Mouse (Mus musculus): ENCODE measurements around the gene Rapgef4. TPM values are rescaled to one million over a fixed set of nuclear protein-coding genes. Genes with fewer than 3 reads are reported as not detected.

Rapgef4 gene
- polyA plus RNA-seq, 1 experiment from 2014 or later = 3.1 TPM

DNA sequence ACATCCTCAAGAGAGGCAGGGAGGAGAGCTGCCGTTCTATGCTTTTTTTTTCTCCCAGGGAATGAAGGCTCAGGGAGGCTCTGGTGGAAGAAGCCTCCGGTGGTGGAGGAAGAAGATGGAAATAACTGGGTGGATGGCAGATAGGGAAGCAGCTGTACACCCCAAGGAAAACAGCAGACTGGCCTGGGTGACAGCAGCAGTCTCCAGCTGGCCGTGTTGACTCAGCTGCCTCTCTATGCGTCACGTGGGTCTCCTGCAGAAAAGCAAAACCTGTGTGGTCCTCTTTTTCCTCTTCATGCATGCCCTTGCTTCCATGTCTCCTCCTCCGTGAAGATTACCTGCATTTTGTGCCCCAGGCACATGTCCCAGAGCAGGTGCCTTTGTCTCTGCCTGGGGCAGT, 7.5 kb downstream of the Rapgef4 start:
- Histone ChIP-seq H3K4me2 (no peak overlapping the region), H3K9me3 (no peaks in the 10 kb centered on the region), H3K27ac (no peak overlapping the region), H3K9ac (no peak overlapping the region), H3K36me3 (replicated peaks) (no peaks in the 10 kb centered on the region), H3K4me1 (no peaks in the 10 kb centered on the region), H3K4me3 (replicated peaks) (no peak overlapping the region), H3K27me3 (peaks cover 4% of the 10 kb centered on the region; the same call in 1 of the 2 replicates)
- WGBS = 72% methylated on average over 6 of the region's 6 CpGs
- no peak for ATAC-seq (ENCODE audit: low FRiP score)

DNA sequence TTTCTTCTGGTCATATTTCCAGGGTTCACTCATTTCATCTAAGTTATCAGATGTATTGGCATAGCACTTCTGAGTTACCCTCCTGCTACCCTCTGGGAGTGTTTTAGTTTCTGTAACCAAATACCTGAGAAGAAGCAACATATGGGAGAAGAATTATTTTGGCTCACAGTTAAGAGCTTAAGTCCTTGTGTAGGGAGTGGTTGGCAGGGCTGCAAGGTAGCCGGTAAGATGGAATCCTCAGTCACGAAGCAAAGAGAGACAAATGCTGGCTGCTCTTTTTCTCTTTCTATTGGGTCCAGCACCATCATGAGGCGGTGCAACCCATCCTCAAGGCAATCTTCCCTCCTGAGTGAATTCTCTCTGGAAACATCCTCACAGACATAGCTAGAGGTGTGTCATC, 11.1 kb downstream of the Rapgef4 start:
- no peaks in the 10 kb centered on the region for H3K27me3 ChIP-seq
- H3K9ac ChIP-seq = no peak overlapping the region
- WGBS = 94% methylated on average over 3 of the region's 3 CpGs
- no peaks in the 10 kb centered on the region for H3K36me3 ChIP-seq (replicated peaks)
- H3K9me3 ChIP-seq = no peaks in the 10 kb centered on the region
- H3K4me3 ChIP-seq (replicated peaks) = no peak overlapping the region
- H3K4me1 ChIP-seq = no peaks in the 10 kb centered on the region
- no peak overlapping the region for H3K4me2 ChIP-seq
- H3K27ac ChIP-seq = no peak overlapping the region
- no peak for ATAC-seq (ENCODE audit: low FRiP score)

DNA sequence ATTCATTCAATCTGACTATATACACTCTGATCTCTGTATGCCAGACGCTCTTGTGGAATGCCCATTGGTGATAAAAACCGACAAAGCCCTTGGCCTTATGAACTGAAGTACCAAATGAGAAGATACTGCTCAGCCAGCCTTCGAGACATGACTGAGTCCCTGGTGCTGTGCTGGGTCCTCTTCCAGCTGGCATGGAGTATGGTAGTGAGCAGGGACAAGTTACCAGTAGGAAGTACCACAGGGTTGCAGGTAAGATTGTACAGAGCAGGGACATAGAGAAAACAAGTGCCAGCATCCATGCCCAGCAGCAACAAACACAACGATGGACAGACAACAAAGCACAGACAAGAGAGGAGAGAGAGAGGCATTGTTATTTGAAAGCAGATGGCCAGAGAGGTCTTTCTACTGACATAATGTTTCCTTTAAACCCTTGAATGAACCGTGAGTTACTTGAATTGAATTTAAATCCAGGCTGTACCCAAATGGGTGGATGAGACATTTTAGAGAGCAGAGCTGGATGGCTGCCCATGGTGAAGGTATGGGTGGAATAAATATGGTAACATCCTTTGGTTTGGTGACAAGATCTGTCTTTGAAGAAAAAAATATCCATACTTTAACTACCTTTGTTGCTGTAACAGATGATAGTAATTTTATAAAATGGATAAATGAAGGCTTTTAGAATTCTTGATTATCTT, 12.8 kb downstream of the Rapgef4 start:
- no peak overlapping the region for H3K27ac ChIP-seq
- 88% methylated on average over 5 of the region's 5 CpGs for WGBS
- no peak for ATAC-seq (ENCODE audit: low FRiP score)
- no peaks in the 10 kb centered on the region for H3K4me1 ChIP-seq
- no peak overlapping the region for H3K4me2 ChIP-seq
- H3K27me3 ChIP-seq = no peaks in the 10 kb centered on the region
- H3K36me3 ChIP-seq (replicated peaks) = no peaks in the 10 kb centered on the region
- no peak overlapping the region for H3K4me3 ChIP-seq (replicated peaks)
- no peak overlapping the region for H3K9ac ChIP-seq
- no peaks in the 10 kb centered on the region for H3K9me3 ChIP-seq

DNA sequence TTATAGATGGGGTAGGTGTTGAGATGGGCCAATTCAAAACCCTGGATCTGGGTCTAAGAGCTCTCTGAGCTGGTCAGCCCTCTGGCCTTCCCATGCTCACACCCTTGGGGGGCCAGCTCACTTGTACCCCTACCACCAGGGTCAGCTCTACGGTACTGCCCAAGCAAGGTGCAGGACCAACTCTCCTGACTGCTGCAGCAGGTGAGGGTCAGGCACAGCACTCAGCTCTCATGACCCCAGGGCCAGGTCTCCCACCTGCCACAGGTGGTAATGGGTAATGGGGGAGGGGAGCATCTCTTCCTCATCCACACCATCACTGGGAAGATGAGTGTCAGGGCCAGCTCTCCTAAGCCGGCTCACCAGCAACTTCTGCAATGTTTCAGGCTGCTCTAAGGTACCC, 17.5 kb downstream of the Rapgef4 start:
- Histone ChIP-seq H3K4me1 (no peaks in the 10 kb centered on the region), H3K4me2 (no peak overlapping the region), H3K9me3 (no peaks in the 10 kb centered on the region), H3K27me3 (no peaks in the 10 kb centered on the region), H3K9ac (no peak overlapping the region), H3K27ac (no peak overlapping the region), H3K36me3 (replicated peaks) (no peaks in the 10 kb centered on the region), H3K4me3 (replicated peaks) (no peak overlapping the region)
- no peak for ATAC-seq (ENCODE audit: low FRiP score)
- WGBS = 96% methylated on average over 2 of the region's 2 CpGs

DNA sequence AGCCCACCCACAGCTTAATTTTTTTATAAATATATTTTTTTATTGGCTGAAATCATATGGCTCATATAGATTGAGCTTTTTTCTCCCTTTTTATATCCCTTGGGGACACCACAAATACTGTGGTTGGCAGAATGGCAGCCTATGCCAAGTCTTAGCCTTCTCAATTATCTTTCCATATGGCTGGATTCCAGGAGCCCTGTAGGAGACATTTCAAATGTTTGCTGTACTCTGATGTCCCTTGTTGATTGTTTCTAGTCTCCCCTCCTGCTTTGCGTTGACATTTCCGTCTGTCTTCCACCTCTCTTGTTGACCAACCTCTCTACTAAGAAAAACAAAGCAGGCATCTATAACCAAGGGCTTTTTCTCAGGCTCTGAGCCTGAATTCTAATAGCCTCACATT, 19.1 kb downstream of the Rapgef4 start:
- Histone ChIP-seq H3K4me3 (replicated peaks) (no peak overlapping the region), H3K27me3 (no peaks in the 10 kb centered on the region), H3K4me1 (no peaks in the 10 kb centered on the region), H3K4me2 (no peak overlapping the region), H3K27ac (no peak overlapping the region), H3K9ac (no peak overlapping the region), H3K9me3 (no peaks in the 10 kb centered on the region), H3K36me3 (replicated peaks) (no peaks in the 10 kb centered on the region)
- ATAC-seq (ENCODE audit: low FRiP score) = no peak
- WGBS = 93% methylated on average over 2 of the region's 2 CpGs

DNA sequence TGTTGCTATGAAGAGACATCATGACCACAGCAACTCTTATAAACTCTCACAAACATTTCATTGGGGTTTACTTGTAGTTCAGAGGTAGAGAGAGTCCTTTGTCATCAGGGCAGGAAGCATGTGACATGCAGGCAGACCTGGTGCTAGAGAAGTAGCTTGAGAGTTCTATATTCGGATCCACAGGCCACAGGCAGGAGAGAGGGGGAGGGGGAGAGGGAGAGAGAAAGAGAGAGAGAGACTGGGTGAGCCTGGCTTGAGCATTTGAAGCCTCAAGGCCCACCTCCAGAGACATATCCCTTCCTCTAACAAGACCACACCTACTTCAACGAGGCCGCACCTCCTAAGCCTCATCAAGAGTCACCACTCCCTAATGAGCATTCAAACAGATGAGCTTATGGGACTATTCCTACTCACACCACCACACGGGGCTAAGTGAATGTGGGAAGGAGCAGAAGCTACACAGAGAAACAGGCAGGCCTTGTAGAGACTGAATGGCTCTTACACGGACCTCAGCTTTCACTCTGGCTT, 21.9 kb downstream of the Rapgef4 start:
- Histone ChIP-seq H3K27me3 (no peaks in the 10 kb centered on the region), H3K9me3 (peaks cover 7% of the 10 kb centered on the region; the same call in 1 of the 2 replicates), H3K4me2 (no peak overlapping the region), H3K36me3 (replicated peaks) (no peaks in the 10 kb centered on the region), H3K4me3 (replicated peaks) (no peak overlapping the region), H3K27ac (no peak overlapping the region), H3K9ac (no peak overlapping the region), H3K4me1 (no peaks in the 10 kb centered on the region)
- 77% methylated on average over 5 of the region's 5 CpGs for WGBS
- no peak for ATAC-seq (ENCODE audit: low FRiP score)

DNA sequence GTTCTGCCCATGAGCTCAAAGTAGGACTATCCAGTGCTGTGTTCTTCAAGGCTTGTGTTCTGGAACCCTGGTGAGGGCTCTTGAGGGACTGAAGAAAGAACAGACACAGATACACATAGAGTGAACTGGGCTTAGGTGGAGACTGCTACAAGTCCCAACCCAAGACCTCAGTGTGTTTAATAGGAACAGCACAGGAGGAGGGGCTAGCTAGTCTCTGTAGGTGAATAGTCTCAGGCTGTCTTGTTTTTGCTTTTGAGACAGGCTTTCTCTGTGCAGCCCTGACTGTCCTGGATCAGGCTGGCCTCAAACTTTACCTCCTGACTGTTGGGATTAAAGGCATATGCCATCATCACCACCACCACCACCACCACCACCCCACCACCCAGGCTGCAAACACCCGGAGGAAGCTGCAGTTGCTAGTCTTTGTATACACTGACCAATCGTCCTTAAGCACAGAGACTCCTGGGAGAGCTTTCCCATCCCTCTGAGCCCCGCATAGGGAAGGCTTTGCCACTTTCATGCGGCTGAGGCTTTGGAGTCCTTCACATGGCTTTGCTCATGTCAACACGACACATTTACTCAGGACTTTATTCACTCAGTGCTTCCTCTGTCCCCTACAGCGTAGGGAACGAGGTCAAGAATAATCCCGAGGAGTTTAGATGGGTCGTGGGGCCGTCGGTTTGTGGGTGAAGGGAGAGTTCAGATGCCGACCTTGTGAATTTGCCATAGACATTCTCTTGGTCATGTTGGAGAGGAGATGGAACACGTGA, 22.9 kb downstream of the Rapgef4 start:
- H3K4me2 ChIP-seq = no peak overlapping the region
- no peak overlapping the region for H3K9ac ChIP-seq
- H3K27ac ChIP-seq = no peak overlapping the region
- H3K4me1 ChIP-seq = no peaks in the 10 kb centered on the region
- WGBS = 84% methylated on average over 13 of the region's 13 CpGs
- H3K4me3 ChIP-seq (replicated peaks) = no peak overlapping the region
- no peak for ATAC-seq (ENCODE audit: low FRiP score)
- no peaks in the 10 kb centered on the region for H3K27me3 ChIP-seq
- peaks cover 7% of the 10 kb centered on the region; the same call in 1 of the 2 replicates for H3K9me3 ChIP-seq
- no peaks in the 10 kb centered on the region for H3K36me3 ChIP-seq (replicated peaks)

DNA sequence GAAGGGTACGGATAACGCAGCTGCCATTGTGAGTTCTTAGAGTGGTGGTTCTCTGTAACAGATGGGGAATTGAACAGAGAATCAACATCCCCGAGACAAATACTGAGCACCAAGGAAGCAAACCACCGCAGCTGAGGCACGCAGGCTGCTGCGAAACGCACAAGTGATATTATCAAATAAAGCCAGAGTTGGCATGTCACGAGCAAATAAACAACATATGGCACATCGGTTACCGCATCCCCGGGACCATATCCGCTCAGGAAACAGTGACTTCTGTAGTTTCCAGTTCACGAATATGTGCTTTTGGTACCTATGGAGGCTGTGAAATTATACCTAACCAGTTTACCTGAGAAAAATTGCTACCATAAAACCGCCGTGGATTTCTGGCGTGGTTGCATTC, 24.0 kb downstream of the Rapgef4 start:
- no peak for ATAC-seq (ENCODE audit: low FRiP score)
- peaks cover 7% of the 10 kb centered on the region; the same call in 1 of the 2 replicates for H3K9me3 ChIP-seq
- 85% methylated on average over 16 of the region's 16 CpGs for WGBS
- no peak overlapping the region for H3K27ac ChIP-seq
- H3K4me1 ChIP-seq = no peaks in the 10 kb centered on the region
- no peak overlapping the region for H3K9ac ChIP-seq
- no peak overlapping the region for H3K4me2 ChIP-seq
- no peaks in the 10 kb centered on the region for H3K36me3 ChIP-seq (replicated peaks)
- H3K4me3 ChIP-seq (replicated peaks) = no peak overlapping the region
- no peaks in the 10 kb centered on the region for H3K27me3 ChIP-seq

DNA sequence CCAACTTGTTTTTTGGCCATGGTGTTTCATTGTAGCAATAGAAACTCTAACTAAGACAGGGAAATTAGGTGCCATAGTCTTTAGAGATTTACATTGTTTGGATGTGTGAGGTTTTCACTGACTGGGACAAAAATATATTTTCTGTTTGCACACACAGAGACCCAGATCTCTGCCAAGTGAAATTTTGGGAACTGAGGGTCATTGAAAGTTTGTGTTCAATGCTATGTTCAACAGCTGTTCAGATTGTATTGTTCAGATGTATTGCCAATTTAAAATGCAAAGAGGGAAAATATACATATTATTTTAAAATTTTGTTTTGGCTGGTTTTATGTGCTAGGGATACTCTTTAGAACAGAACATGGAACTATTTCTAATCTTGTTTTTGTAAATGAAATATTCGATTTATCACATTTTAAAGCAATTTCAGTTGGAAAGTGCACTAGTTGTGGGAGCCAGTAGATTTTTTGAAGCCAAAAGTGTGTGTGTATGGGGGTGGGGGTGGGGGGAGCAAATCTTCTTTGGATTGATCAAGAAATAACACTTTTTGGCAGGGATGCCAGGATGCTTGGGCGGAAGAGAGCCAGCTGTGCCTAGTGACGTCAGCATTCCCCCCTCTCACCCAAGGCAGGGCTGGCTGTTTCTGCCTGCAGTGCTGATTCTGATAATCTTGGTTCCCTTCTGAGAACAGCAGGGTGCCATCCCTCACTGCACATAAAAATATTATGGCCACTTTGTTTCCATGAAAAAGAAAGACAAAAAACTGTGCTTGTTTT, 28.6 kb downstream of the Rapgef4 start:
- H3K9me3 ChIP-seq = peaks cover 7% of the 10 kb centered on the region; the same call in 1 of the 2 replicates
- ATAC-seq (ENCODE audit: low FRiP score) = no peak
- H3K4me2 ChIP-seq = no peak overlapping the region
- H3K36me3 ChIP-seq (replicated peaks) = no peaks in the 10 kb centered on the region
- no peak overlapping the region for H3K4me3 ChIP-seq (replicated peaks)
- no peaks in the 10 kb centered on the region for H3K27me3 ChIP-seq
- H3K27ac ChIP-seq = no peak overlapping the region
- H3K4me1 ChIP-seq = no peaks in the 10 kb centered on the region
- 78% methylated on average over 3 of the region's 3 CpGs for WGBS
- H3K9ac ChIP-seq = no peak overlapping the region

DNA sequence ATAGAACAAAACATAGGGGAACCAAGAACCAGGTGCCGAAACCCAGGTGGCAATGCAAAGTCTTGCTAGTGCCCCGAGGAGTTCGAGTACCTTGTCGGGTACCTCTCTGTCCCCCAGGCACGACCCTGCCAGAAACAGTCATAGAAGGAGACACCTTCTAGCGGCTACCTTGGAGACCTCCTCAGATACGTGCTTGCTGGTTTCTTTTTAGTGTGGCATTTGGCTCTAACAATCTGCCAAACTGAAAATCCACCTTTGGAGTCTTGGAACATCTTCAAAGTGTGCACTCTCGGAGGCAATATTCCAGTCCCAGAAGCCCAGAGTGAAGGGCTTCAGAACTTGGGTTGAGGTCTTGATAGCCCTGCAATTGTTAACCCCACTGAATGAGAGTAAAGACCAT, 34.3 kb downstream of the Rapgef4 start:
- 75% methylated on average over 8 of the region's 8 CpGs for WGBS
- ATAC-seq (ENCODE audit: low FRiP score) = no peak

DNA sequence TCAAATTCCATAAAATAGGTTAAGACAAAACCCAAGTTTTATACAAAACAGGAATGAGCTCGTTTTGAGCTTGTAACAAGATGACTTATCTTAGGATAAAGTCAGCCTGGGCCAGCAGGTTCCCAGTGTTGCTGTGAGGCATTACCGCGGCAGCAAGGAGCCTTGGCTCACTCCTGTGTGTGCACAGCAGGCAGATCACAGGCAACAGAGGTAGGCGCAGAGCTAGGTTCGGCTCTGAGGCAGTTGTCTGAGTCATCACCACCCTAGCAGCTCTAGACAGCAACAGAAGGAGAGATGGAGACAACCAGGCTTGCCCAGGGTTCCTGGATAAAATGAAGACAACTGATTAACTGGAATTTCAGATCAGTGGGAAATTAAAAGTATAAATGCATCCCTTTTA, 35.0 kb downstream of the Rapgef4 start:
- ATAC-seq (ENCODE audit: low FRiP score) = no peak
- Histone ChIP-seq H3K27me3 (no peaks in the 10 kb centered on the region), H3K9ac (no peak overlapping the region), H3K4me2 (no peak overlapping the region), H3K9me3 (no peaks in the 10 kb centered on the region), H3K36me3 (replicated peaks) (no peaks in the 10 kb centered on the region), H3K4me1 (no peaks in the 10 kb centered on the region), H3K27ac (no peak overlapping the region), H3K4me3 (replicated peaks) (no peak overlapping the region)
- WGBS = 41% methylated on average over 5 of the region's 5 CpGs

More for the DNA sequence above, 34.3 kb downstream of the Rapgef4 start:
- Histone ChIP-seq H3K9ac (no peak overlapping the region), H3K27ac (no peak overlapping the region), H3K4me1 (no peaks in the 10 kb centered on the region), H3K27me3 (no peaks in the 10 kb centered on the region), H3K4me3 (replicated peaks) (no peak overlapping the region), H3K4me2 (no peak overlapping the region), H3K36me3 (replicated peaks) (no peaks in the 10 kb centered on the region), H3K9me3 (no peaks in the 10 kb centered on the region)

DNA sequence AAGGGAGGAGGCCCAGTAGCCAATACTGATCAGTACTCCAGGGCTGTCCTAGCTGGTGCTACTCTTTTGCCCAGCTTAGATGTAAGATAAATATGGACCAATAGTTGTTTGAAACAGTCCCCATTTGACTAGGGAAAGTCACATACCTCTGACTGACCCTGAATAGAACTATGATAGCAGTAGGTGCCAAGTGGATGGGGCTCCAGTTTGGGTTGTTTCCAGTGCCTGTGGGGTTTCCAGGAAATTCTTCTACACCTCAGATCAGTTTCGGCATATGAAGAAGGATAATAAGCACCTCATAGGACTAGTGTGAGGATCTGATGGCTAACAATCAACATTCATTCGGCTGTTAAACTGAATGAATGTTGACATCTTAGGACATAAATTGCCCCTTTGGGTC, 36.1 kb downstream of the Rapgef4 start:
- Histone ChIP-seq H3K9me3 (no peaks in the 10 kb centered on the region), H3K4me3 (replicated peaks) (no peak overlapping the region), H3K4me2 (no peak overlapping the region), H3K27me3 (no peaks in the 10 kb centered on the region), H3K27ac (no peak overlapping the region), H3K36me3 (replicated peaks) (no peaks in the 10 kb centered on the region), H3K9ac (no peak overlapping the region), H3K4me1 (no peaks in the 10 kb centered on the region)
- 92% methylated on average over 2 of the region's 2 CpGs for WGBS
- ATAC-seq (ENCODE audit: low FRiP score) = no peak

Measured in forebrain, embryonic 12.5 days (tissue).